Mouse (Mus musculus): ENCODE data around the gene Dapl1. TPM values are rescaled to one million over a fixed set of nuclear protein-coding genes. Genes with fewer than 3 reads are reported as not detected.

Dapl1 gene
- not detected for polyA plus RNA-seq (2014; fragmentation: Illumina TruSeq; extraction: RNeasy Lipid Tissue Mini Kit (QIAGEN cat#74804); ENCODE audit: low read depth, low replicate concordance)

DNA sequence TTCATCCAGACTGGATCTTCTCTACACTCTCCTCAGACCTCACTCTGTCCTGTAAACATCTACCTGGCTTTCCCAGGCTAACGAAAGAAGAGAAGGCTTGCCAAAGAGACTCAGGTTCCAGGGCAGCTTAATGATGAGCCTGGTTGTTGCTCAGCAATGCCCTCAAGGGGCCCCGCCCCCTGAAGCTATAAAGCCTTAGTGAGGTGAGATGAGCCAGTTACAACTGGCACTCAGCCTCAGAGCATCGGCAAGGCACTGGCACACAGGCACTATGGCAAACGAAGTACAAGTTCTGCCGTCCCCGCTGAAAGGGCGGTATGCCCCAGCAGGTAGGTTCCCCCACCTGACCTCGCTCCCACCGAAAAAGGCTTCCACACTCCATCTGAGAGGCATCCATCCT is at the start of gene Dapl1:
Dapl1 (plus strand) TSS at position 216 of the 400 bp plus-strand sequence.

Other genes with a start within 250 kb of the Dapl1 start
- gene Tanc1, start 127.4 kb downstream of the Dapl1 start, polyA plus RNA-seq (2014; fragmentation: Illumina TruSeq; extraction: RNeasy Lipid Tissue Mini Kit (QIAGEN cat#74804); ENCODE audit: low read depth, low replicate concordance): 7.1 TPM